Mouse (Mus musculus): ENCODE data around the gene 1700001P01Rik.

- no peak for TF ChIP-seq EP300 (IDR thresholded peaks at IDR 0.05; ENCODE audit: low read depth)
- TF ChIP-seq CTCF (IDR thresholded peaks at IDR 0.05; ENCODE audit: low read depth), result no peak
These were observed 40.0 kb upstream of the 1700001P01Rik start for GRCm38 (mm10) chr11:97815736-97816135.
